Mouse (Mus musculus) frontal cortex, postnatal 36 days (tissue): ENCODE measurements around the gene Itgb1bp1.

Experiments
- DNase-seq, 2 experiments: peaks; one replicate each; pipeline ENCODE4 v3.0.0; 2022; ENCODE audit warnings: low spot score in 2 of 2

Itgb1bp1 gene

DNA sequence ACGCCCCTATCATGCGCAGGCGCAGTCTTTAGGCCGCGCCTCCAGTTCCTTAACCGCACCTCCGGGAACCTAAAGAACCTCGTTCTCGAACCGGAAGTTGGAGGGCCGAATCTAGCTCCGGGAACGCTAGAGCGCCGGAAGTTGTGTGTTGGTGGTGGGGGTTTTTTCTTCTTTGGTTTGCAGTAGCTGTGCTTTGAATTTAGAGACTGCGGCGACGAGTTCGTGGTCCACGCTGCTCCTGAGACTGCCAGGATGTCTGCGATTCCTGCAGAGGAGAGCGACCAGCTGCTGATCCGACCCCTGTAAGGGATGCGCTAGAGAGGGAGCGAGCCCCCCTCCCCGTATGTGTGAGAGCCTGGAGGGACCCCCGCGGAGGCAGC is at the start of gene Itgb1bp1:
TSS of gene Itgb1bp1 (minus strand) at position 42 of the 380 bp plus-strand sequence.
- peak; percentile 99 for DNase-seq

DNA sequence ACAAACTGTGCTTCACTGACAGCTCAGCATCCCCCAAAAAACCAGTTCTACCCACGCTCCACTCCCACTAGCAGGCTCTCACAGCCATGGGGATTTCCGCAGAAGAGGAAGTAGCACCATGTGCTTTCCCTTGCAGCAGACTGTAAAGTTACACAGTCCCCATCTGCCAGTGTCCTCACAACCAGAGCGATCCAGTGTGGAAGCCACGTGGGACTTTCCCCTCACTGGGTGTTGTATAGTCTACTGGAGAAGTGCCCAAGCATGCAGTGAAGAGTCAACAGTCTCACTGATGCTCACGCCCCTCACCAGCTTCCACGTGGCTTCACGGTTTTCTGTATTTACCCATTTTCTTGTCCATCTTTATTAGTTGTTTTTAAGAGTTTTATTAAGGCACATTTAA is 49.8 kb upstream of the Itgb1bp1 start:
- DNase-seq = peak; percentile 47 to 57

DNA sequence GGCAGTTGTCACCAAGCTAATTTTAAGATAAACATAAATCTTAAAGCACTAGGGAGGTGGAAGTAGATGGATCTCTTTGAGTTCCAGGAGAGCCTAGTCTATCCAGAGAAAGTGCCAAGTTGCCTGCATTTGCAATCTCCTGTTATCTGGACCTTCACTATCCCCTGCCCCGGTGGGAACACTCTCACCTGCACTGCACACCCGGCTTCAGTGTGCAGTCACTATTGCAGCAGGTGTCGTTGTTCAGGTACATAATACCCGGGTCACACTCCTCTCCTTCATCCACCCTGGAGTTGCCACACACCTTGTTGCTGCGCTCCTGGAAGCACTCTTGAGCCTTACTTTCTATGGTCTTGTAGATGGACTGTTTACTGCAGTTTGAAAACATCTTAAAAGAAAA is 47.7 kb upstream of the Itgb1bp1 start:
- no peak for DNase-seq

DNA sequence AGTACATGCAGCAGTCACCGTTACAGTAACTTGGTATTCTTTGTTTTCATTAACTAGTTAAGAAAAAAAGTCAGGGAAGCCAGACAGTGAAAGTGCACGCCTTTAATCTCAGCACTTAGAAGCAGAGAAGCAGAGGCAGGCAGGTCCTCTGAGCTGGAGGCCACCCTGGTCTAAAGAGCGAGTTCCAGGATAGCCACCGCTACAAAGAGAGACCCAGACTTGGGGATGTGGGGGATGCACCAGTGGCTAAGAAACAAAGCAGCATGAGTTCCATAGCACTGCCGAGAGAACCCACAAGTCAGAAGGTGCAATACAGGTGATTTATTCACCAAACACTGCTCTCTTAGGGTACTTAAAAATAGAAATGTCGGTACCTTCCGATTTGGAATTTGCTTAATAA is 46.9 kb upstream of the Itgb1bp1 start:
- no peak for DNase-seq

DNA sequence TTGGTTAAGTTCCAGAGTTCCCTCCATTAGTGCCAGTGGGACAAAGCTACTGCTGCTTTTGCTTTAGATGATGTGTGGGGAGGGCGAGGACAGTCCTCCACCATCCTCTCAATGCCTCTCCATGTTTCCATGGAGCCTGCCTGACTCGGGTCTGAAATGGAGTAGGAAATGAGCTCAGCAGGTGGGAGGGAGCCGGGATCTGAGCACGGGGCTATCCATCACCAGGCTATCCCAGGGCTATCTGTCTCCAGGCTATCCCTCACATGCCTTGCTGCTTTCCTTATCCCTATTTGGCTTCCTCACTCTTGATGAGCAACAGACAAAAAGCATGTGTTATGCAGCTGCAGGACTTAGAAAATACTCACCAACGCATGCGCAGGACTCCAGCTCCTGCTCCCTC is 45.6 kb upstream of the Itgb1bp1 start:
- no peak for DNase-seq

DNA sequence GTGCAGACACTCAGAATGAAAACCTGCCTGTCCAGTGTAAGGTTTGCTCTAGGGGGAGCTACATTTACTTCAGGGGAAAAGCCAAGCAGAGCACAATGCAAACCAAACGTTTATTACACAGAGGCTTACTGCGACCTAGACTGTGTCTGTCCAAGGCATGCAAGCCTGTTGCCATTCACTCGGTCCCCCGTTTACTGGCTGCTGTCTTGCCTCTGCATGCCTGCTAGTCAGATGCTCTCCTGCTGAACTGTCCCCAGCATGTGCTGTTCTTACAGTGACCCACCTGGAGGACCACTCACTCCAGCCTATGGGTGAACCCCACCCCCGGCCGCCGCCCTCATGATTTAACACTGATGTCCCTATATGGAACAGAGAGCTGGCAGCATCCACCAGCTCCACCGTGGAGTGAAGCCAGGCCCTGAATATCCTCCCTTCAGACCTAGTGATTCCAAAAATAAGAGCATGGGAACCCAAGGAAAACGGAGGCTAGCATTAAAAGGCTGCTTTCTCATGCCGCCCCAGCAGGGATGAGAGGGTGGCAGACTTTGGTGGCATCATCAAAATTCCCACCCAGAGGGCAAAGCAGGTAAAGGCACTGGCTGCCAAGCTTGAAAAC is 45.0 kb upstream of the Itgb1bp1 start:
- DNase-seq = peak; percentile 53 to 79

DNA sequence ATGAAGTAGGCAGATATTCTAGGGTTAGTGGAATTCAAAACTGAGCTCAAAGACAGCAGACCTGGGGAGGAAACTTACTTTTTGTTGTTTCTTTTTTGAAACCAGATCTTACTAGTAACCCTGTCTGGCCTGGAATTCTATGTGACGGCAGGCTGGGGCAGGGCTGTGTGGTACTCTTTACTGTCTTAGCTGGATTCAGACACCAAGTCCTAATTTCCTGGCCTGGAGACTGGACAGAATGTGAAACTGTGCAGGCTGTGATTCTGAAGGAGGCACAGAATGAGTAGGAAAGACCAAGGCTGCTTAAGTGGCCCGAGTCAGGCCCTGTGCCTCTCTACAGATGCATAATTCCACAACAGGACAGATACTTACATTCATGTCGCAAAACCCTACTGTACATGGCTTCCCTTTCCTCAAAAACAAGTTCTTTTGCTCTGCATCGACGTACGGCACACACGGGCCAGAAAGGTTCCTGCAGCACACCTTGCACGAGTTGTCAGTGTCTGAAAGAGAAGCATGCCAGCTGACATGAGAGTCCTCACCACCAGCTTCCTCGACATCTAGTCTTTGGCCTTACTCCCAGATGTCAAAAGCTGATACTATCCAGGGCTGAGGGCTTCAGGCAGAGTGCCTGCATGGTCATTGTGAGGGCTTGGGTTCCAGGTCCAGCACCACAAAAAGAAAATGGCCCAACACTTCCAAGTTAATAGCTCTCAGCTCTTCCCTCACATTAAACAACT is 43.7 kb upstream of the Itgb1bp1 start:
- DNase-seq = no peak

DNA sequence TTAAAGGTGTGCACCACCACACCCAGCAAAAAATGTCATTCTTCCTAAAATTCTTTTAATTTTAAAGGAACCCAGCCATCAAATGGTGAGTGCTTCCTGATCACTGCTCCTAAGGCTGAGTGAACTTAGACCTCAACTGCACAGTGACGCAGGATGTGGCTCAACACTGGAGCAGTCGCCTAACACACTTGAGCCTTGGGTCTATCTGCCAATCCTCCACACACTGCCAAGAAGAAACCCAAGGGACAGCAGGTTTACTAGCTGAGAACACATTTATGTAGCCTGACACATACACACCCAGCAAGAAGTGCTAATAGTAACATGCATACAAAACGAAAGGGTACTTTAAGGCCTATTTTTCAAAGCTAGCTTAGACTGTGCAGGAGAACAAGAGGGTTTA is 40.2 kb upstream of the Itgb1bp1 start:
- no peak for DNase-seq

DNA sequence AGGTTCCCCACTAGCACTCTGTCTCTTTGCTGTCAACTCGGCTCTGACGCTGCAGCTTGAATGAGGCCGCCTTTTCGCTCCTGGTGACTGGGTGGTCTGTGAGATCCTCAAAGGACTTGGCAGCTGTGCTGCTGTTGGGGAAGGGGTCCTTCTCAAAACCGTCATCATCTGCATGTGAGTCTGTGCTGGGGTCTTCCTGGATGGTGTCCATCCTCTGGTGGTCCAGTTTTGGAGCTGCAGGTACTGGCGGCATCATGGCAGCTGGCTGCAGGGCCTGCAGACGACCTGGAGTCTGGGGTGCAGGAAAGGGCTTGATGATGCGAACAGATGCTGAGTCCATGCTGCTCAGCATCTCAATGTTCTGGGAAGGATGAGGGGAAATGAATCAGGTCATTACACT is 39.2 kb upstream of the Itgb1bp1 start:
- DNase-seq = no peak

DNA sequence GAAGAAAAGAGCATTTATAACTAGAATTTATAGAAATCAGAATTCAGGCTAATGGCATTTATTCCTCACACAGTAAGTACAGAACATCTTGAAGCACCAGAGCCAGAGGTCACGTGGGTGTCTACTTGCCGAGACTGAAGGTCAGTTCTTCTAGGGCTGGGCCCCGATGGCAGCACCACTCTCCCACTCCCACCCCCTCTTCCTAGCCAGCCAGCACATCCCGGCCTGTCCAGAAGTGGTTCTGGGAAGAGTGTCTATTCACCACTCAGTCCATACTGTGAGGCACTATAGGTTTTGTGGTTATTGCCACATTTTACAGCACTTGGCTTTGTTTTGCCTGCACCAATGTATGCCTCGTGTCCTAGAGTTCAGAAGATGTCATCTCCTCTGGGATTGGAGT is 38.0 kb upstream of the Itgb1bp1 start:
- no peak for DNase-seq

DNA sequence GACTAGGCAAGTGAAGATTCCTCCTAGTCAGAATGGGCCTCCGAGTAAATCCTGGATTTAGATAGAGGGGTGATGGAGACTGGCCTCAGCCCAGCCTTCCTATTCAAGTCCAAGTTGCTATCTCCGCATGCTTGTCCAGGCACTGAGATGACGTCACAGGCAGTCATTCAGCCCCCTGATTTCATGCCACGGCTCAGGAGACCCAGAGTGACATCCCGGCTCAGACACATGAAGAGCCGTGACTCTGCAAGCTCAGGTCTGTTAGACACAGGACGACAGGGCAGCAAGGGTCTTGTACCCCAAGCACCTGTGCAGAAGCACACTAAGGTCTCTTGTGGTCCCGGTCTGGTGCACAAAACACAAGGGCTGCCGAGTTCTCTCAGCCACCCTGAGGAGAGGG is 36.8 kb upstream of the Itgb1bp1 start:
- no peak for DNase-seq

DNA sequence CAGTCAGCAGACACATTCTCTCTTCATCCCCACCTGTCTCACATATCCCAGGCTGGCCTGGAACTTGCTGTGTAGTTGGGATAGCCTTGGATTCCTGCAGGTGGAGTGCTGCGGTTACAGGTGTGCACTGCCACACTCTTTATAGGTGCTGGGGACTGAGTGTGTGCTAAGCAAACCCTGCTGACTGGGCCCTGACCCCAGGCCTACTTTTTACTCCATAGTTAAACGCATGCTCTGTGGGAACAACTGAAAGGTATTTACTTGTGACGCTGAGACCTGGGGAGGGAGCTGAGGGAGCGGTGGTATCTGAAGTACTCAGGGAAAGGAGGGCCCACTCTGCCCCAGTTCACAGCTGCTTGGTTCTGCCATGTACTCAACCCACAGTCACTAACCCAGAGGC is 36.2 kb upstream of the Itgb1bp1 start:
- DNase-seq = no peak

DNA sequence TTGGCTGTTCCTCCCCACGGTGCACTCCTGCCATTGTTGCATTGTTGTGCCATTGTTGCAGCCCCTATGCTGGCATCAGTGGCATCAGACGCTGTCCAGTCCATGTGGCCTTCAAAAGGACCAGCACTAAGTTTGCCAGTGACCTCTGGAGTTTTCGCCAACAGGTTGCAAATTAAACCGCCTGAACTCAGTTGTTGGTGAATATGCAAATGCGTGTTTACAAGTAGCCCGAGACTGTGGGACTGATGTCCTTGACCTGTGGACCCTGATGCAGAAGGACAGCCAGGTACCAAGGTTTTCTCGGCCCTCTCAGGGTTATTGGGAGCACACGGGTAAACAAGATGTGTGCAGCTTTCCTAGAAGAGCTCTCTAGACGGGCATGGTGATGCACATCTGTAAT is 35.1 kb upstream of the Itgb1bp1 start:
- no peak for DNase-seq

DNA sequence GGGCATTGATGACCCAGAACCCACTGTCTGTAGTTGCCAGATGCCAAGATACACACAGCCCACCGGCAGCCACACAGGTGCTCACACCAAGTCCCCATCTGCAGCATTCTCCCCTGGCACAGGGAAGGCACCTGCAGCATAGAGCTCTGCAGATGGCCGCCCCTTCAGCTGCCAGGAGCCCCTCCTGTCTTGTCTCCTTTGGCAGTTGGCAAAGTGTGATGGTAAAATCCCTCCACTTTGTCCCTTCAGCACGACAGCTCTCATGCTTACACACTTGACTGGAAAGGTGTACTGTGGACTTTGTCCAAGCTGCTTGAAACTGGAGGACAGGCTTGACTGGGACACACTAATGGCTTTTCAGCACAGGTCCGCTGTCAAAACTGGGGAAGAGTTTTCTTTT is 34.2 kb upstream of the Itgb1bp1 start:
- DNase-seq = no peak

DNA sequence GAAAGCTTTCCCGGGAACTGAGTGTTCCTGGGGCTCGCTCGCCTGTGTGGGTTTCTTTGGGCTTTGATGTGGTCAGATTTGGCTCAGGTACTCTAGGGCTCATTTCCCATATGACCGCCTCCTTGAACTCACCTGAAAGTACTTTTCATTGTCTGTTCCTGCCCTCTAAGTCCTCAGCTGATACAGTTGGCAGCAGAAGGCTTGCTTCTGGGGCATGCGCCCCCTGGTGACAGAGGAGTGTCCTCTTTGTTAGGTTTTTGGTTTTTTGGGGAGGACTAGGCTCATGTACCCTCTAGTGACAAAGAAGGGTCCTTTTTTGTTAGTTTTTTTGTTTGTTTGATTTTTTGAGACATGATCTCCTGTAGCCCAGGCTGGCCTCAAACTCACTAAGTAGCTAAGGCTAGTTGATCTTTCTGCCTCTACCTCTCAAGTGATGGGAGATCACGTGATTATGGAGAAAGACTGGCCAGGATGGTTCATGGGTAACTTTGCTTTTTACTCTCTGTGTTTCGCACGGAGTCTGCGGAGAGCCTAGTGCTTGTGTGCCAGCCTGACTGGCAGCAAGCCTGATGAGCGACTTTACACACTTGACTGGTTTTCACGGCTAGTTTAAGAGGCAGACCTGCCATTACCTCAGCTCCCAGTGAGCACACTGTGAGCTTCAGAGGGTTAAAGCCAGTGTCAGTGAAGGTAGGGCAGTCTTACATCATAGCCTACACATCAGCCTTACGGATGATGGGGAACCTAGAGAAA is 32.2 kb upstream of the Itgb1bp1 start:
- peak; percentile 51 to 66 for DNase-seq

DNA sequence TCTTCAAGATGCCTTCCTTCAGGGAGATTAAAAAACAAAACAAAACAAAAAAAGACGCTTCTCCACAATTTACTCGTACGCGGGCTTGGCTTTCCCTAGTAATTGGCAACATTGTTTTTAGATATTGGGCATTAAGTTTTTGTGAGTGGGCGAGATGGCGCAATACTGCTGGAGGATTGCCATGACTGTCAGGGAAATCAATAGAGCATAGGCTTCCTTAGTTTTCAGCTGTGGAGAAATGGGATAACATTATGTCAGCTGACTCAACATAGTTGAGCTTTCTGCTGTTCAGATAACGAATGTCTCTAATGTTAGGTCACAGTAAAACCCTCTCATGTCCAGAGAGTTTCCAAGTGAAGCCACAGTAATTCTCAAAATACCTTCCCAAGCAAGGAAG is 30.8 kb upstream of the Itgb1bp1 start:
- DNase-seq = no peak

DNA sequence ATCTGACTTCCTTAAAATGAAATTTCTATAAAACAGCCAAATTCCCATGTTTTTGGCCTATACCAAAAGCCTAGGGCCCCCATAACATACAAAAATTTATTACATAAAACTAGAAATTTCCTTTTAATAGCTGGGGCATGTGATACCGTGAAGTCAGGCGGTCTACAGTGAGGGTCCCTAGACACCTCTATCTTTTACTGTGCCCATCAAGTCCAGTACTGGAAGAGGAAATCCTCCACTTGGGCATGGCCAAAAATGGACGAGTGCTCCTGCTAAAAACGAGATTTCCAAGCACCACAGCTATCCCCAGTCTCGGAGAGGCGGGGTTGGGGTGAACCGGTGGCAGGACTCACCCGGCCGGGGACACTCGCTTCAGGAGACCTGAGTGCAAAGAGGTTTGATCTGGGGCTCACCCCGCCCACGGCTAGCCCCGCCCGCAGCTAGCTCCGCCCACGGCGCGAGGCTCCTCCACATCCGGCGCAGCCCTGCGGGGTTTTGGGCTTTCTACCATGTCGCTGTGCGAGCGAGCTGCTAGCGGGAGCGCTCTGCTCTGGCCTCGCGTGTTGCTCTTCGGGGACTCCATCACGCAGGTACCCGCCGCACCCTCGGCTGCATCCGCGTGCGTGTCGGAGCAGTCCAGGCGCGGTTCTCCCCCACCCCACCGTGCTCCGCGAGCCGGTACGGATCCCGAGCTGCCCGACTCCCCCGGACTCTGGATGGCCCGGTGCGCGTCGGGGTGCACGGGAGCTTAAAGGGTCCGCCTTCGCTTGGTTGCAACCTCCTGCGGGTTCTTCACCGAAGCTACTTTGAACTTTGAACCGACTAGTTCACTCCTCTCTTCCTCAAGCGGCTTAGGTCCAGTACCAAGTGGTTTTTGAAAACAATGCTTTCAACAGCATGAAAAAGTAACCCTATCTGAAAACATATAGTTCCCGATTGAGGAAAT is 30.1 kb upstream of the Itgb1bp1 start, which contains the start of gene Iah1:
TSS of gene Iah1 (plus strand) at position 467 of the 946 bp plus-strand sequence.
- DNase-seq = peak; percentile 78 to 80

DNA sequence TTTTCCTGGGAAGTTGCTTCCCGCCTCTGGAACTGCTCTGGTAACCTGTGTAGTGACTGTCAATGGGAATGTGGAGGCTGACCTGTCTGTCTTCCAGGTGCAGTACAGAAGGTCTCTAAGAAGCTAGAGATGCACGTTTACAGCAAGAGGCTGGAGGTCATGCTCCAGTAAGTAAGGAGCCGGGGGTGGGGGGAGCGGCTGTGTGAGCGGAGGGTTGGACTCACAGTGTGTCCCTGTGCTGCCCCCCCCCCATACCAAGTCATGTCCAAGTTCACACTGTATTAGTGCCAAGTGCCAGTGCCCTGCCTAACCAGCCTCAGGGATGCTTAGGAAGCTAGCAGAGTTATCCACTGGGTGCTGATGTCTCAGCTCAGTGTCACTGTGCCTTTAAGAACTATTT is 26.1 kb upstream of the Itgb1bp1 start:
- no peak for DNase-seq

DNA sequence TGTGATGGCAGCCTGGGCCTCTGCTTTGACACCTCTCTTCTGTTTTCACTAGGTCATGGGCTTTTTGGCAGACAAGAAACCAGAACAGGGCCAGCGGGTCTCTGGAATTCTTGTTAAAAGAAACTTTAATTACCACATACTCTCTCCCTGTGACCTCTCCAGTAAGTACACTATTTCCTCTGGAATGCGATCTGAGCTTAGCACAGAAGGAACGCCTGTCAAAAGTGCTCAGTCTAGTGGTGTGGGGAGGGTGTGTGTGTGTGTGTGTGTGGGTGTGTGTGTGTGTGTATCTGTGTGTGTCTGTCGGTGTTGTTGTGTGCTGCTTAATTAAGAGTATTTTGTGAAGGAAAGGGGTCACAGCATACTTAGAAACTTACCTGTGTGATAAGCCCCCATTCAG is 20.6 kb upstream of the Itgb1bp1 start:
- no peak for DNase-seq

DNA sequence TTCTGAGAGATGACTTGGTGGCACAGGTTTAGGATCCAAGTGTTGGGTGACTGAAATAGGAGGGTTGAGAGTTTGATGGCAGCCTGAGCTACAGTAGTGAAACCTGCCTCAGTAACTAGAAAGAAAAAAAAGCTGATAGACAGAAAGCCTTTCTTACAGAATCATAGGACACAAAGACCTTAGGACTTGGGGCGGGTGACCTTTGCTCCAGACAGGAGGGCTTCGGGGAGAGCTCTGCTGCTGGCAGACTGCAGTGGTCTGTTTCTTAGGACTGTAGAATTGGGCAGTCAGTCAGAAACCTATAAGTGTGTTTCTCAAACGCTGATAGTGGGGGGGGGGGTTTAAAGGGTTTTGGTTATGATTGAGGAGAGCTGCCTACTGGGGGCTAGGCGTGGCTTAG is 19.7 kb upstream of the Itgb1bp1 start:
- DNase-seq = no peak

DNA sequence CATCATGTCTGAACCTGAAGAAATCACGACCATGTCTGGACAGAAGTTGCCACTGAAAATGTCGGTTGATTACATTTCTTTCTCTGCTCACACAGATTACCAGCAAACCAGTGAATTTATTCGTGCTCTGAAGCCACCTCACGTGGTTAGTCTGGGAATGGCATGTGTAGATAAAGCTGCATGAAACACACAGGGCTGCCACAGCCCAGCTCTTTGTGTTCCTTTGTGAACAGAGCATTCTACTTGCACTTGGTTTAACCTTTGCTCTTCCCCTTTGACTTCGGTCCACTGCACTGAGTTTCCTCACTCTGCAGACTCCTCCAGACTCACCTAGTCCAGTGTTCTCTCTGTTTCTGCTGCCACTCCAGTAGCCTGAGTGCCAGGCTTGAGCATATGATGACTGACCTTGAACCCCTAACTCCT is 16.3 kb upstream of the Itgb1bp1 start:
- DNase-seq = no peak

DNA sequence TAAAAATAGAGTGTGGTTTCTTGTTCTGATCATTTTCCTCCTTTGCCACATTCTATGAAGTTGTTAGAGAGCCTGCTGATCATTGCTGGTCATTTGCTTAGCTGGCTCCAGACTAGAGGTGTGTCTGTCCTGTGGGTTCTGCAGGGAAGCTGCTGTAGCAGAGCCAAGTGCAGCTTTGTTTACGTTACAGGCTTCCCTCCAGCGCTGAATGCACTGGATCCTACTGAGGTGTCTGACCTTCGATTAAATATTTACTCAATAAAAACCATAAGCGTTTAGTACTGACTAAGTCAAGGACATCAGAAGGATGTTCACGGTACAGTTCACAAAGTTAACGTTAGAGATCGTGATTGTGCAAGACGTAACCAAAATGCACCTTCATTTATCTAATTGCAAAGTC is 15.8 kb upstream of the Itgb1bp1 start:
- no peak for DNase-seq
